Mouse (Mus musculus): Measurements from ENCODE around the gene Atg13. TPM values are rescaled to one million over a fixed set of nuclear protein-coding genes. Genes with fewer than 3 reads are reported as not detected.

Atg13 gene
- polyA plus RNA-seq, 1 experiment from 2014 or later, result 20.5 TPM

DNA sequence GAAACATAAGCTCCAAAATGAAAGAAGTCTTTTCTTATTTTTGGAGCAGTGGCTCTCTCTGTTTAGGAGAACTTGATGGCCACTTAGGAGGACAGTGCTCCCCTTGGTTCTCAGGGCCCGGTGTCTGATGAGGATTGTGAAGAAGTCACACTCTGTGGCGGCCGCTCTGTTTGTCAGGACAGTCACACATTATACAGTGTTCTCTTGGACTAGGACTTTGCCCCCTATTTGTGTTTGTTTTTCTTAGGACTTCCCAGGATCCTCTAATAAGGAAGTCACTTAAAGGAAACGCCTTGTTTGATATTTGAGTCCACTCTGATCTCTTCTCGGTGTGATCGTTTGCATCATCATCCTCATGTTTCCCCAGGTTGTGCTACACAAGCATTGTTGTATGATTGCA, 7.9 kb upstream of the Atg13 start:
- WGBS, result 90% methylated on average over 6 of the region's 6 CpGs
- H3K36me3 ChIP-seq, result peaks cover 22% of the 10 kb centered on the region
- no peaks in the 10 kb centered on the region for H3K9me3 ChIP-seq
- no peaks in the 10 kb centered on the region for H3K4me1 ChIP-seq
- DNase-seq (ENCODE audit: low spot score), result no peak
- no peaks in the 10 kb centered on the region for H3K27me3 ChIP-seq (ENCODE audit: insufficient read depth, poor library complexity, severe bottlenecking)
- H3K27ac ChIP-seq, result no peak overlapping the region
- no peak overlapping the region for H3K4me3 ChIP-seq

DNA sequence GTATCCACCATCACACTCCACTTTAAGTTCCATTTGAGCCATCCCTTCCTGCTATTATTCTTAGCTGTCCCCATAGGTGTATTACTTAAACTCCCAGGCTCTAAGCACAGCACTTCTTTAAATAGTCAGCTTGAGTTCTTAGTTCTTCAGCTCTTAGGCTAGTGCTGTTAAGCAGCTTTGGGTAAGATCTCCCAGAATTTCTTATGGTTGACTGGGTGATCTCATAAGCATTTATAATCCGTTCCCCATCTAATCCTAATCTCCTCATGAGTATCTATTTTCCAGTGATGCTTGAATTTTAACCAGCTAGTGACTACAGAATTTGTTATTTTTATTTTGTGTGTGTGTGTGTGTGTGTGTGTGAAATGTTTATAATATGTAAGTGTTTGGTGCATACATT, 4.5 kb upstream of the Atg13 start:
- H3K4me3 ChIP-seq, result no peak overlapping the region
- WGBS, result 80% methylated on average over 1 of the region's 1 CpGs
- H3K4me1 ChIP-seq, result peaks cover 12% of the 10 kb centered on the region
- peaks cover 9% of the 10 kb centered on the region; the same call in 1 of the 2 replicates for H3K36me3 ChIP-seq
- H3K27me3 ChIP-seq (ENCODE audit: insufficient read depth, poor library complexity, severe bottlenecking), result no peaks in the 10 kb centered on the region
- H3K9me3 ChIP-seq, result no peaks in the 10 kb centered on the region
- no peak for DNase-seq (ENCODE audit: low spot score)
- no peak overlapping the region for H3K27ac ChIP-seq

DNA sequence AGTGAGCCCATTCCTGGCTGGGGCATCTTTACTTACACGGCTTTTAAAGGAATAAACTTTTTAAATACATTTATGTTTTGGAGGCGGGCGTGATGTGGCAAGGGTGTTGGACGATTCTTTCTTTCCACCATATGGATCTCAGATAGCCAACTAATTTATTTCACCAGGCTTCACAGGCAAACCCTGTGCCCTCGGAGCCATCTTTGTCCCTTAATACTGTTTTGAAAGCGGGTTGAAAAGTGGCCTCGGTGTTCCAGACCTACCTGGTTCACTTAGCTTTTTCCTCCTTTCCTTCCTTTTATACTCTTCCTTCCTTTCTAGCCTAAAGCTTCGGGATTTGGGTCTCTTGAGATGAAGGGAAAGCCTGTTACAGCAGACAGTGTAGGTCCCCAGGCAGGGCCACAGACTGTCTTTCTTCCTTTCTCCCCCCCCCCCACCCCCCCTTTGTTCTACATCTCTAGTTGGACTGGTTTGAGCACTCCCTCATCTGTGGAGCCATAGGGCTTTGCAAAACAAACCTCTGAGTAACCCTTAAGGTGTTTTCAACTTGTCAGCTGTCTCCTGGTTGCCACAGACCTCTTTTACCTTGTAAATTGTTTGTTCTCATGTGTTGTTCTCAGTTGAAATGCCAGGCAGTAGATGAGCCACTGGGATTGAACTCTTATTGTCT, 1.0 kb upstream of the Atg13 start:
- H3K4me1 ChIP-seq, result peaks cover 19% of the 10 kb centered on the region
- H3K36me3 ChIP-seq, result peaks cover 4% of the 10 kb centered on the region; the same call in 1 of the 2 replicates
- H3K9me3 ChIP-seq, result no peaks in the 10 kb centered on the region
- DNase-seq (ENCODE audit: low spot score), result no peak
- 4% methylated on average over 8 of the region's 8 CpGs for WGBS
- no peaks in the 10 kb centered on the region for H3K27me3 ChIP-seq (ENCODE audit: insufficient read depth, poor library complexity, severe bottlenecking)
- peak overlapping the region; percentile 95 for H3K27ac ChIP-seq
- H3K4me3 ChIP-seq, result peak overlapping the region; percentile 88

DNA sequence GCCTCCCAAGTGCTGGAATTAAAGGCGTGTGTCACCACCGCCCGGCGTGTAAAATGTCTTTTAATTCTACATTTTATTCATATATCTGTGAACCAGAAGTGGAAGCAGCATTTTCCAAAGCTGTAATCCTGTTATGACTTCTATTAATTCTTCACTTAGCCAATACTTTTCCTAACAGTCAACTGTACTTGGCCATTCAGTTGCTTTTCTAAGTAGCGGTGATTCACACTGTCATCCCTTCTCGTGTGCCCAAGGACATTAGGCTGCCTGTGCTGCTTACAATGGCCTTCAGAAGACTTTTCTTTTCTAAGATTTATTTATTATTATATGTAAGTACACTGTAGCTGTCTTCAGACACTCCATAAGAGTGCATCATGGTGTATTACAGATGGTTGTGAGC, 2.0 kb downstream of the Atg13 start:
- no peaks in the 10 kb centered on the region for H3K9me3 ChIP-seq
- no peaks in the 10 kb centered on the region for H3K27me3 ChIP-seq (ENCODE audit: insufficient read depth, poor library complexity, severe bottlenecking)
- H3K4me1 ChIP-seq, result peaks cover 19% of the 10 kb centered on the region
- 87% methylated on average over 6 of the region's 6 CpGs for WGBS
- no peak overlapping the region for H3K4me3 ChIP-seq
- no peaks in the 10 kb centered on the region for H3K36me3 ChIP-seq
- DNase-seq (ENCODE audit: low spot score), result no peak
- H3K27ac ChIP-seq, result no peak overlapping the region

DNA sequence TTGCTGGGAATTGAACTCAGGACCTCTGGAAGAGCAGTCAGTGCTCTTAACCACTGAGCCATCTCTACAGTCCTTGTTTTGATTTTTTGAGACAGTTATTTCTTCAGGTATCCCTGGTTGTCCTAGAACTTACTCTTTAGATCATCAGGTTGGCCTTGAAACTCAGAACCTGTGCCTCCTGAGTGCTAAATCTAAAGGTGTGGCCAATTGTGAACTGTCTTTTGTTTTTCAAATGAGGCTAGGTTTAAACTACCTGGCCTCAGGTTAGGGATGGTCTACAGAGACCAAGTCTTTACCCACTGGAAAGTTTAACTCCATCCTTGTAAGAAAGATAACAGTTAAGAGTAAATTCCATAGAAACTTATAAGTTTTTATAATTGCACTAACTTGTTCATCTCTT, 3.9 kb downstream of the Atg13 start:
- Histone ChIP-seq H3K36me3 (no peaks in the 10 kb centered on the region), H3K9me3 (no peaks in the 10 kb centered on the region), H3K4me1 (peaks cover 10% of the 10 kb centered on the region), H3K4me3 (no peak overlapping the region), H3K27me3 (ENCODE audit: insufficient read depth, poor library complexity, severe bottlenecking) (no peaks in the 10 kb centered on the region), H3K27ac (no peak overlapping the region)
- DNase-seq (ENCODE audit: low spot score), result no peak

DNA sequence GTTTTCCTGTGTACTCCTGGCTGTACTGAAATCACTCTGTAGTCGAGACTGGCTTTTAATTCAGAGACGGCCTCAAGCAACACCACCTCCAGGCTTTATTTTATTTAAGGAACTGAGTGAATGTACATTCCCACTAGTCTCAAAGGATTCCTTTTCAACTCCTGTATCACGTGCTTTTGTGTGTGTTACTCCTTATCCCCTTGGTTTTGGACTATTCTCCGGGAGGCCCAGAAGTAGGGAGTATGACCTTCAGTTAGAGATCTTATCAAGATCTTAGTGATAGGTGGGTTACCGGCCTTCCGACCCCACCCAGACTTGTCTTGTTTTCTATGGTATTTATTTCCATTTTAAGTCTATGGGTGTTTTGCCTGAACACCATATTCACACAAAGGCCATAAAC, 4.6 kb downstream of the Atg13 start:
- Histone ChIP-seq H3K36me3 (no peaks in the 10 kb centered on the region), H3K9me3 (no peaks in the 10 kb centered on the region), H3K4me1 (peaks cover 7% of the 10 kb centered on the region), H3K4me3 (no peak overlapping the region), H3K27me3 (ENCODE audit: insufficient read depth, poor library complexity, severe bottlenecking) (no peaks in the 10 kb centered on the region), H3K27ac (no peak overlapping the region)
- WGBS, result 81% methylated on average over 6 of the region's 6 CpGs
- DNase-seq (ENCODE audit: low spot score), result no peak

DNA sequence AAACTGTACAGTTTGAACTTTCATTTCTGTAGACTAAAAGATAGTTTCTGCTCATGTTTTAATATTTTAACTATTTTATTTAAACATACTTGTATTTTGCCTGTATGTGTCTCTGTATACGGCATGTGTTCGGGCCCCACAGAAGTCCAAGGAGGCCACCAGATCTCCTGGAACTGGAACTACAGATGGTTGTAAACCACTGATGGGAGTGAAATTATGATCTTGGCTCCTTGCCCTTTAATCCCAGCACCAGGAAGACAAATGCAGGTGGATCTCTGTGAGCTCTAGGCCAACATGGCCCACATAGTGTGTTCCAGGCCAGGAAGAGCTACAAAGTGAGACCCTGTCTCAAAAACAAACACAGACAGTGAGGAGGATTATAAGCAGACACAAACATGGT, 9.0 kb downstream of the Atg13 start:
- 91% methylated on average over 2 of the region's 2 CpGs for WGBS
- H3K27ac ChIP-seq, result no peak overlapping the region
- no peaks in the 10 kb centered on the region for H3K9me3 ChIP-seq
- no peak overlapping the region for H3K4me3 ChIP-seq
- no peaks in the 10 kb centered on the region for H3K4me1 ChIP-seq
- H3K27me3 ChIP-seq (ENCODE audit: insufficient read depth, poor library complexity, severe bottlenecking), result no peaks in the 10 kb centered on the region
- no peak for DNase-seq (ENCODE audit: low spot score)
- no peaks in the 10 kb centered on the region for H3K36me3 ChIP-seq

DNA sequence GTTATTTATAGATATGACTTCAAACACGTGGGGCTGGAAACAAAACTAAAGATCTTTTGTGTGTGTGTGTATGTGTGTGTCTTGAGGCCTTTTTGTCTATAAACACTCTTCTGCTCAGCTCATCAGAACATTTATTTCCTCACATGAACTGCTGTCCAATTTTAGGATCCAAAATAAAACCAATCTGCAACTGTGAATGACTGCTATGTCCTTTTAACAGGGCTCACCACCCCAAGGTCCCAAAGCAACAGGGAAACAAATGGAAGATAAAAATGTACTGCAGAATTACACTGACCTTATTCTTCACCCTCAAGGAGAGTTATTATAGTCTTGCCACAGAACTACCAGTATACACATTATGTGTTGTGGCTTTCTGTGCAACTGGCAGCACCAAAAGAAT, 11.2 kb downstream of the Atg13 start:
- no peak overlapping the region for H3K4me3 ChIP-seq
- H3K27ac ChIP-seq, result no peak overlapping the region
- H3K27me3 ChIP-seq (ENCODE audit: insufficient read depth, poor library complexity, severe bottlenecking), result no peaks in the 10 kb centered on the region
- H3K4me1 ChIP-seq, result no peaks in the 10 kb centered on the region
- H3K9me3 ChIP-seq, result no peaks in the 10 kb centered on the region
- WGBS, result 76% methylated on average over 1 of the region's 1 CpGs
- peaks cover 6% of the 10 kb centered on the region for H3K36me3 ChIP-seq
- no peak for DNase-seq (ENCODE audit: low spot score)

DNA sequence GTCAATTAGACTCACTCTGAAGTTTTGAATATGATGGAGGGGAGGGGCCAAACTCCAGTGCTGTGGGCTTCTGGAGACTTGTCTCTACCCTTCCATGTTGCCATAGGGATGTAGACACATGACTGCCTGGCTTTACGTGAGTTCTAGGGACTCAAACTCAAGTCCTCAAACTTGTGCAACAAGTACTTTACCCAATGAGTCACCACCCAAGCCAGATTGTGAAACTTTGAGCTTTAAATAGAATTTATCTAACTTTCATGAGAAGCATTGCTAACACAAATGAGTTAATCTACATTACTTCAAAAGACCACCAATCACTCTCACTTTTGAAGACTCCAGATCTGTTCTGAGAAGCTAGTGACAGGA, 14.2 kb downstream of the Atg13 start:
- WGBS, result 73% methylated on average over 1 of the region's 1 CpGs
- H3K27ac ChIP-seq, result no peak overlapping the region

DNA sequence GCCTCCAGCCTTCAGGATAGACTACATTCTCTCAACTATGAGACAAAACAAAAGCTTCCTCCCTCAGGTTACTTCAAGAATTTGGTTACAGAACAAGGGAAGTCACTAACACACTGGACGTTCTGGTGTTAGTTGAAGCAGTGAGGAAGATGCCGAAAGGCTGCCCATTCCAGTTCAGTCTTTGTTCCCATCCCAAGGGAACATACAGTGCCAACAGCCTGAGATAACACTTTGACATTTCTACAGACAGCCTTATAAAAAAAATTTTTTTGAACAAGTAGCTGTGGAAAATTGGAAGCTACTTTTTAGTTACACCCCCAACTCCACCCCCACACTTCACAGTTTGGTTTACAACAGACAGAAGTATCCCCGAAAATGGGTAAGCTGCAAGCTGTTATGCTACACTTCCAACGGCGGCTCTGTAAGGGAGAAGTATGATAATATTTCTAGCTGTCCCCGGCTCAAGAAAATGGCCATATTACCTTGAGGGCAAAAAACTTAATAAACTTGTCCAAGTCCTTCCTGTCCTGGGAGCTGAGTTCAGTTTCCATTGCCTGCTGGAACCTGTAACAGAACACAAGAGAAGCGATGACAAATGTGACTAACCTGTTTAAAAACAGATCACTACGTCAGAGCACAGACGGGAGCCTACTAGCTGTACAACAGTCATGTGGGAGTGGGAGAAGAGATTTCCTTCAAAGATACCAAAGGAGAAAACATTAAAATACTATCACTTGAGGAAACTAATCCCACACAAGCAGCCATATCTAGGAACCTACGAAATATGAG, 14.7 kb downstream of the Atg13 start:
- no peak for DNase-seq (ENCODE audit: low spot score)
- WGBS, result 77% methylated on average over 10 of the region's 10 CpGs
- Histone ChIP-seq H3K27ac (no peak overlapping the region), H3K4me3 (no peak overlapping the region), H3K27me3 (ENCODE audit: insufficient read depth, poor library complexity, severe bottlenecking) (no peaks in the 10 kb centered on the region), H3K36me3 (peaks cover 20% of the 10 kb centered on the region), H3K9me3 (no peaks in the 10 kb centered on the region), H3K4me1 (no peaks in the 10 kb centered on the region)

More for the DNA sequence above, 14.2 kb downstream of the Atg13 start:
- H3K9me3 ChIP-seq, result no peaks in the 10 kb centered on the region
- no peaks in the 10 kb centered on the region for H3K27me3 ChIP-seq (ENCODE audit: insufficient read depth, poor library complexity, severe bottlenecking)
- H3K36me3 ChIP-seq, result peaks cover 20% of the 10 kb centered on the region
- H3K4me1 ChIP-seq, result no peaks in the 10 kb centered on the region
- no peak for DNase-seq (ENCODE audit: low spot score)
- no peak overlapping the region for H3K4me3 ChIP-seq

DNA sequence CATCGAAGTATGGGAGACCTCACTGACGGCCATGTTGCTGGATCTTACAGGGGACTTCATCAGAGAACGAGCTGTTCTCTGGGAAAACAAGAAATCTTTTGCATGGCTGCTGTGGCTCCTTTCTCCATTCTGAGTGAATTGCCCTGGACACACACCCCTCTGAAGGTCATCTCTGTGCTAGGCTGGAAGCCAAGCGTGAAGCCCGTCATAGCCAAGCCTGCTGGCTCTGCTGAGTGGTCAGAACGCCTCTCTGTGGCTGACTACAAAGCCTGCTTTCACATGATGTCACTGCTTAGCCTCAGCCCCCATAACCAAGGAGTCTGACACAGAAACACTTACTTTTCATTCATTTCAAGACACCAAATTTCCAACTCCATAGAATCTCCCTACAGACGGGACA, 20.9 kb downstream of the Atg13 start:
- Histone ChIP-seq H3K4me1 (no peaks in the 10 kb centered on the region), H3K4me3 (no peak overlapping the region), H3K27ac (no peak overlapping the region), H3K9me3 (no peaks in the 10 kb centered on the region), H3K36me3 (peaks cover 56% of the 10 kb centered on the region), H3K27me3 (ENCODE audit: insufficient read depth, poor library complexity, severe bottlenecking) (no peaks in the 10 kb centered on the region)
- DNase-seq (ENCODE audit: low spot score), result no peak
- WGBS, result 74% methylated on average over 7 of the region's 7 CpGs

DNA sequence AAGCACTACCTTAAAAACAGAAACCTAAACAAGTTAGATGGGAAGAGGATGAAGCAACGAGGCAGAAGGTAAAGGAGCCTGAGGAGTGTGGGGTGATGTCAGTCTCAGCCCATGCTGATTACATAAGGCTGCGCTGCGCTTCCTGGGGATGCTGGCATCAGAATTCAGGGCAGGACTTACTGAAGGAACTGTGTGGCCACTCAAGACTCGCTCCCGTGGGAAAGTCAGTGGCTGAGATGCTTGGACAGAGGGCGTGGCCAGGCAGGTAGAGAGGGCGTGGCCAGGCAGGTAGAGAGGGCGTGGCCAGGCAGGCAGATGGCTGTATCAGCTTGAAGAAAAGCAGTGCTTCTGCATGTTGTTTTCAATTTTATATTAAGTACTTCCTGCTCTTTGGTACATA, 26.5 kb downstream of the Atg13 start:
- H3K36me3 ChIP-seq, result peaks cover 72% of the 10 kb centered on the region

DNA sequence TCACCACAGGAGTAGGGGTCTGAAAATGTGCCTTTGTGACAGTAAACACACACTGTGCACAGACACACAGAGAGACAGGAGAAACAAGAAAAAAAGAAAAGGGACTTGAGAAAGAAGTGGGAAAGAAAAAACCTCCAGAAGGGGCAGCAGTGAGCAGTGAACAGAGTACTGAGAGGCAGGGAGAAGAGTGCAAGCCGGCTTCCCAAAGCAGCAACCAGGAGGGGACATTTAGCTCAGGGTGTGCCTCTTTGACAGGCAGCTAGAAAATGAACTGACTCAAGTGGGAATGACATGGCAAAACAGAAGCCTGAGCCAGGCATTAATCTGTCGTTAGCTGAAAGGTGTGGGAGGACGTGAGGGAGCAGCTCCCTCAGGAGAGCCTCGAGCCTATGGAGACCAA, 27.5 kb downstream of the Atg13 start:
- Histone ChIP-seq H3K27me3 (ENCODE audit: insufficient read depth, poor library complexity, severe bottlenecking) (no peaks in the 10 kb centered on the region), H3K27ac (no peak overlapping the region), H3K9me3 (no peaks in the 10 kb centered on the region), H3K4me1 (0 out of 2 replicates have a peak, but pooled peaks cover 3% of the 10 kb centered on the region), H3K4me3 (no peak overlapping the region), H3K36me3 (peaks cover 75% of the 10 kb centered on the region)
- DNase-seq (ENCODE audit: low spot score), result peak; percentile 84
- 36% methylated on average over 4 of the region's 4 CpGs for WGBS

More for the DNA sequence above, 26.5 kb downstream of the Atg13 start:
- 75% methylated on average over 8 of the region's 8 CpGs for WGBS
- Histone ChIP-seq H3K4me3 (no peak overlapping the region), H3K27me3 (ENCODE audit: insufficient read depth, poor library complexity, severe bottlenecking) (no peaks in the 10 kb centered on the region), H3K27ac (no peak overlapping the region), H3K9me3 (no peaks in the 10 kb centered on the region), H3K4me1 (0 out of 2 replicates have a peak, but pooled peaks cover 3% of the 10 kb centered on the region)
- no peak for DNase-seq (ENCODE audit: low spot score)
